Mouse (Mus musculus): ENCODE data around the gene Hoxd13. TPM values are rescaled to one million over a fixed set of nuclear protein-coding genes. Genes with fewer than 3 reads are reported as not detected.

Gene Hoxd13
- polyA plus RNA-seq, 1 experiment = not detected

GRCm38 (mm10) chr2:74668370-74669229 is 490 bp downstream of the Hoxd13 start:
- TF ChIP-seq POLR2A (IDR thresholded peaks at IDR 0.05; ENCODE audit: insufficient read depth, low read depth, low read length) (no peak), CTCF (IDR thresholded peaks at IDR 0.05; ENCODE audit: insufficient read depth, low read depth, low read length) (no peak)
- no peak overlapping the region for H3K27ac ChIP-seq (ENCODE audit: insufficient read depth, low read depth, low read length)
- H3K4me3 ChIP-seq (ENCODE audit: insufficient read depth, low read depth, low read length) = no peak overlapping the region; the same call in 1 of the 2 replicates
- WGBS = 1% methylated on average over 74 of the region's 74 CpGs
- H3K4me1 ChIP-seq (ENCODE audit: control insufficient read depth, insufficient read depth, low read length) = peaks cover 5% of the 10 kb centered on the region

- H3K27ac ChIP-seq (ENCODE audit: insufficient read depth, low read depth, low read length) = no peak overlapping the region
- peaks cover 5% of the 10 kb centered on the region for H3K4me1 ChIP-seq (ENCODE audit: control insufficient read depth, insufficient read depth, low read length)
- WGBS = 1% methylated on average over 3 of the region's 3 CpGs
- TF ChIP-seq POLR2A (IDR thresholded peaks at IDR 0.05; ENCODE audit: insufficient read depth, low read depth, low read length) = no peak
- no peak overlapping the region for H3K4me3 ChIP-seq (ENCODE audit: insufficient read depth, low read depth, low read length)
These were observed 1.1 kb downstream of the Hoxd13 start for GRCm38 (mm10) chr2:74669230-74669578.

DNA sequence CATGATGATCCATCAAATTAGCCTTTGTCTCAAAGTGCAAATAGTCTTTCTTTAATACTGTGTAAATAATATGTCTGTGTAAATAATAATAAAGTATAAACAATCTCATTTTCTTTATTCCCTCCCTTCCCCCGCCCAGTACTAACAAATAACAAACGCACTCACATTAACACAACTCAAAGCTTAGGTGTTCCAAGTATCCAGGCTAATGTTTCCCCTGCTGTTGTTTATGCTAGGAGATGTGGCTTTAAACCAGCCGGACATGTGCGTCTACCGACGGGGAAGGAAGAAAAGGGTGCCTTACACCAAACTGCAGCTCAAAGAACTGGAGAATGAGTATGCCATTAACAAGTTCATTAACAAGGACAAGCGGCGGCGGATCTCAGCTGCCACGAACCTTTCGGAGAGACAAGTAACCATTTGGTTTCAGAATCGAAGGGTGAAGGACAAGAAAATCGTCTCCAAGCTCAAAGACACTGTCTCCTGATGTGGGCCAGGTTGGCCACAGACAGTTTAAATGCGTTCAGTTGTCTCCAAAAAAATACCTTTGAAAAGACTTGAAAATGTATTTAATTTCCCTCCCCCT is 1.6 kb downstream of the Hoxd13 start:
- TF ChIP-seq POLR2A (IDR thresholded peaks at IDR 0.05; ENCODE audit: insufficient read depth, low read depth, low read length) (no peak), CTCF (IDR thresholded peaks at IDR 0.05; ENCODE audit: insufficient read depth, low read depth, low read length) (no peak)
- Histone ChIP-seq H3K4me1 (ENCODE audit: control insufficient read depth, insufficient read depth, low read length) (peaks cover 5% of the 10 kb centered on the region), H3K27ac (ENCODE audit: insufficient read depth, low read depth, low read length) (no peak overlapping the region), H3K4me3 (ENCODE audit: insufficient read depth, low read depth, low read length) (no peak overlapping the region)
- 4% methylated on average over 14 of the region's 14 CpGs for WGBS

GRCm38 (mm10) chr2:74670632-74671188 is 2.6 kb downstream of the Hoxd13 start:
- Histone ChIP-seq H3K4me1 (ENCODE audit: control insufficient read depth, insufficient read depth, low read length) (peaks cover 5% of the 10 kb centered on the region), H3K27ac (ENCODE audit: insufficient read depth, low read depth, low read length) (no peak overlapping the region), H3K4me3 (ENCODE audit: insufficient read depth, low read depth, low read length) (no peak overlapping the region)
- WGBS = 8% methylated on average over 3 of the region's 3 CpGs
- TF ChIP-seq CTCF (IDR thresholded peaks at IDR 0.05; ENCODE audit: insufficient read depth, low read depth, low read length) = no peak
- no peak for TF ChIP-seq POLR2A (IDR thresholded peaks at IDR 0.05; ENCODE audit: insufficient read depth, low read depth, low read length)

GRCm38 (mm10) chr2:74671847-74672246 is 3.7 kb downstream of the Hoxd13 start:
- no peak for TF ChIP-seq CTCF (IDR thresholded peaks at IDR 0.05; ENCODE audit: insufficient read depth, low read depth, low read length)
- TF ChIP-seq POLR2A (IDR thresholded peaks at IDR 0.05; ENCODE audit: insufficient read depth, low read depth, low read length) = no peak
- WGBS = 32% methylated on average over 5 of the region's 5 CpGs
- Histone ChIP-seq H3K4me1 (ENCODE audit: control insufficient read depth, insufficient read depth, low read length) (peaks cover 5% of the 10 kb centered on the region), H3K4me3 (ENCODE audit: insufficient read depth, low read depth, low read length) (no peak overlapping the region), H3K27ac (ENCODE audit: insufficient read depth, low read depth, low read length) (no peak overlapping the region)

GRCm38 (mm10) chr2:74672481-74673362 is 4.6 kb downstream of the Hoxd13 start:
- Histone ChIP-seq H3K4me3 (ENCODE audit: insufficient read depth, low read depth, low read length) (no peak overlapping the region), H3K4me1 (ENCODE audit: control insufficient read depth, insufficient read depth, low read length) (peaks cover 5% of the 10 kb centered on the region), H3K27ac (ENCODE audit: insufficient read depth, low read depth, low read length) (no peak overlapping the region)
- WGBS = 10% methylated on average over 40 of the region's 40 CpGs
- no peak for TF ChIP-seq POLR2A (IDR thresholded peaks at IDR 0.05; ENCODE audit: insufficient read depth, low read depth, low read length)
- peak; percentile 40; the same call in 1 of the 2 replicates for TF ChIP-seq CTCF (IDR thresholded peaks at IDR 0.05; ENCODE audit: insufficient read depth, low read depth, low read length)

GRCm38 (mm10) chr2:74673835-74674425 is 5.8 kb downstream of the Hoxd13 start:
- WGBS = 2% methylated on average over 24 of the region's 24 CpGs
- H3K4me3 ChIP-seq (ENCODE audit: insufficient read depth, low read depth, low read length) = no peak overlapping the region
- no peak overlapping the region for H3K27ac ChIP-seq (ENCODE audit: insufficient read depth, low read depth, low read length)
- H3K4me1 ChIP-seq (ENCODE audit: control insufficient read depth, insufficient read depth, low read length) = peaks cover 5% of the 10 kb centered on the region
- TF ChIP-seq CTCF (IDR thresholded peaks at IDR 0.05; ENCODE audit: insufficient read depth, low read depth, low read length) = no peak
- no peak for TF ChIP-seq POLR2A (IDR thresholded peaks at IDR 0.05; ENCODE audit: insufficient read depth, low read depth, low read length)

DNA sequence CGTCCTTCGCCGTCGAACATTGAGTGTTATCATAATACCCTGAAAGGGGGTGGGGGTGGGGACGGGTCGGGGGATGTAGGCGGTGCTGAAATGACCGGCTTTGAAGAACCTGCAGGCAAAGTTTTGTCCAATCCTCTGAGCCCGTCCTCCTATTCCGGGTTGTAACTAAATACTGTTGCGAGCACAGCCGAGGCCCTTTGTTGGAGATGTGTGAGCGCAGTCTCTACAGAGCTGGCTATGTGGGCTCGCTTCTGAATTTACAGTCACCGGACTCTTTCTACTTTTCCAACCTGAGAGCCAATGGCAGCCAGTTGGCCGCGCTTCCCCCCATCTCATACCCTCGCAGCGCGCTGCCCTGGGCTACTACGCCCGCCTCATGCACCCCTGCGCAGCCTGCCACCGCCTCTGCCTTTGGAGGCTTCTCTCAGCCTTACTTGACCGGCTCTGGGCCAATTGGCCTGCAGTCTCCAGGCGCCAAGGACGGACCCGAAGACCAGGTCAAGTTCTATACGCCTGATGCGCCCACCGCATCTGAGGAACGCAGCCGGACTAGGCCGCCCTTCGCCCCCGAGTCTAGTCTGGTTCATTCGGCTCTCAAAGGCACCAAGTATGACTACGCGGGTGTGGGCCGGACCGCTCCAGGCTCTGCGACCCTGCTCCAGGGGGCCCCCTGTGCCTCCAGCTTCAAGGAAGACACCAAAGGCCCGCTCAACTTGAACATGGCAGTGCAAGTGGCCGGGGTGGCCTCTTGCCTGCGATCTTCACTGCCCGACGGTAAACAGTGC is 7.0 kb downstream of the Hoxd13 start, which contains the start of gene Hoxd12:
TSS of gene Hoxd12 (plus strand) at position 133 of the 785 bp plus-strand sequence.
- TF ChIP-seq CTCF (IDR thresholded peaks at IDR 0.05; ENCODE audit: insufficient read depth, low read depth, low read length) (no peak), POLR2A (IDR thresholded peaks at IDR 0.05; ENCODE audit: insufficient read depth, low read depth, low read length) (no peak)
- Histone ChIP-seq H3K4me1 (ENCODE audit: control insufficient read depth, insufficient read depth, low read length) (peaks cover 5% of the 10 kb centered on the region), H3K4me3 (ENCODE audit: insufficient read depth, low read depth, low read length) (no peak within 1 kb of the TSS), H3K27ac (ENCODE audit: insufficient read depth, low read depth, low read length) (no peak within 1 kb of the TSS)
- WGBS = 4% methylated on average over 47 of the region's 47 CpGs

Data from olfactory bulb, adult 2 months (tissue).